Mouse (Mus musculus): ENCODE results near the gene Zfp704. TPM values are rescaled to one million over a fixed set of nuclear protein-coding genes. Genes with fewer than 3 reads are reported as not detected.

Gene Zfp704
- total and polyA plus RNA-seq, 3 experiments: under 0.01 TPM; not detected in 2

DNA sequence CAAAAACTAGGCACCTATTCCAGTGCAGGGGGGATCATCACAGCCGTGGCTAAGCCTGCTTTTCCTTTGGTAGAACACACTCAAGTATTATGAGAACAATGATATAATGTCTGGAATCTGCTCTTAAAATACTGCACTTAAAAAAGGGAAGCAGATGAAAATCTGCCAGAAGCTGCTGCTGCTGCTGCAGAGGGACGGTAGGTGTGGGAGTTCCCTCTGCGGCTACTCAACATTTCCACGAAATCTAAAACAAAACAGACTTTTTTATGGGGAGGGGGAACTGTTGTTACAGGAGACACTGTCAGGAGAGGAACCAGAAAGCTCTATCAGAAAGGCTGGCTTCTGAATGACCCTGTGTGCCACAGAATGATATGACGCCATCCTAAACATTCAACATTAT is 110.4 kb downstream of the Zfp704 start:
- Histone ChIP-seq H3K27me3 (ENCODE audit: control insufficient read depth in 1 of 2, insufficient read depth in 2 of 2, low read length in 2 of 2) (no peaks in the 10 kb centered on the region), H3K9me3 (replicated peaks; ENCODE audit: insufficient read depth, low read length) (no peaks in the 10 kb centered on the region), H3K4me1 (ENCODE audit: control insufficient read depth in 1 of 2, insufficient read depth in 2 of 2, low read length in 2 of 2) (no peaks in the 10 kb centered on the region), H3K27ac (ENCODE audit: control insufficient read depth, low read depth, low read length) (no peak overlapping the region), H3K9ac (ENCODE audit: control insufficient read depth, low read depth, low read length, poor library complexity, severe bottlenecking) (no peak overlapping the region), H3K36me3 (ENCODE audit: control insufficient read depth in 1 of 2, insufficient read depth in 2 of 2, low read length in 2 of 2) (no peaks in the 10 kb centered on the region), H3K79me2 (ENCODE audit: control insufficient read depth, insufficient read depth, low read length, poor library complexity) (no peaks in the 10 kb centered on the region), H3K4me3 (ENCODE audit: control insufficient read depth in 1 of 2, insufficient read depth in 1 of 2, low read depth in 2 of 2, low read length in 2 of 2) (no peak overlapping the region)
- no peak for TF ChIP-seq USF2 (IDR thresholded peaks at IDR 0.05; ENCODE audit: borderline replicate concordance in 1 of 2, insufficient read depth in 1 of 2, low read depth in 1 of 2, low read length in 2 of 2)
- TF ChIP-seq JUND (IDR thresholded peaks at IDR 0.05; ENCODE audit: low read depth, low read length): no peak
- TF ChIP-seq KAT2A (conservative IDR thresholded peaks at IDR 0.05; ENCODE audit: low read depth, low read length): no peak
- no peak for TF ChIP-seq MAX (IDR thresholded peaks at IDR 0.05; ENCODE audit: low read length)
- TF ChIP-seq ELF1 (IDR thresholded peaks at IDR 0.05; ENCODE audit: low read depth, low read length): no peak
- no peak for TF ChIP-seq SMC3 (IDR thresholded peaks at IDR 0.05; ENCODE audit: low read depth, low read length)
- no peak for TF ChIP-seq POLR2AphosphoS5 (IDR thresholded peaks at IDR 0.05; ENCODE audit: borderline replicate concordance, low read depth, low read length)
- TF ChIP-seq MAZ (IDR thresholded peaks at IDR 0.05; ENCODE audit: low read depth, low read length): no peak
- no peak for TF ChIP-seq POLR2A (IDR thresholded peaks at IDR 0.05; ENCODE audit: control insufficient read depth in 1 of 2, insufficient read depth in 1 of 2, low read depth in 1 of 2, low read length in 2 of 2, poor library complexity in 1 of 2)
- TF ChIP-seq GATA1 (IDR thresholded peaks at IDR 0.05; ENCODE audit: low read depth, low read length): no peak
- TF ChIP-seq ZMIZ1 (IDR thresholded peaks at IDR 0.05; ENCODE audit: low read depth, low read length): no peak
- TF ChIP-seq HCFC1 (IDR thresholded peaks at IDR 0.05; ENCODE audit: low read depth, low read length): no peak
- TF ChIP-seq EP300 (IDR thresholded peaks at IDR 0.05; ENCODE audit: low read depth in 1 of 2, low read length in 2 of 2): no peak
- TF ChIP-seq ZC3H11A (IDR thresholded peaks at IDR 0.05; ENCODE audit: low read depth, low read length): no peak
- no peak for TF ChIP-seq MYB (IDR thresholded peaks at IDR 0.05; ENCODE audit: low read depth, low read length)
- no peak for TF ChIP-seq ETS1 (IDR thresholded peaks at IDR 0.05; ENCODE audit: low read depth, low read length)
- no peak for TF ChIP-seq MEF2A (IDR thresholded peaks at IDR 0.05; ENCODE audit: extremely low read depth, insufficient replicate concordance, low read depth, low read length, poor library complexity, severe bottlenecking)
- no peak for TF ChIP-seq CTCF (IDR thresholded peaks at IDR 0.05 in 2 of 3, conservative IDR thresholded peaks at IDR 0.05 in 1 of 3; ENCODE audit: control insufficient read depth in 1 of 3, insufficient read depth in 1 of 3, low read depth in 2 of 3, low read length in 3 of 3, poor library complexity in 1 of 3, severe bottlenecking in 1 of 3)
- TF ChIP-seq MAFK (IDR thresholded peaks at IDR 0.05; ENCODE audit: borderline replicate concordance, low read depth, low read length): no peak
- DNase-seq (ENCODE audit: low read depth, low spot score): no peak

- Histone ChIP-seq H3K9me3 (replicated peaks; ENCODE audit: insufficient read depth, low read length) (no peaks in the 10 kb centered on the region), H3K27me3 (ENCODE audit: control insufficient read depth in 1 of 2, insufficient read depth in 2 of 2, low read length in 2 of 2) (no peaks in the 10 kb centered on the region), H3K4me1 (ENCODE audit: control insufficient read depth in 1 of 2, insufficient read depth in 2 of 2, low read length in 2 of 2) (no peaks in the 10 kb centered on the region), H3K36me3 (ENCODE audit: control insufficient read depth in 1 of 2, insufficient read depth in 2 of 2, low read length in 2 of 2) (no peaks in the 10 kb centered on the region), H3K9ac (ENCODE audit: control insufficient read depth, low read depth, low read length, poor library complexity, severe bottlenecking) (no peak overlapping the region), H3K79me2 (ENCODE audit: control insufficient read depth, insufficient read depth, low read length, poor library complexity) (no peaks in the 10 kb centered on the region), H3K27ac (ENCODE audit: control insufficient read depth, low read depth, low read length) (no peak overlapping the region), H3K4me3 (ENCODE audit: control insufficient read depth in 1 of 2, insufficient read depth in 1 of 2, low read depth in 2 of 2, low read length in 2 of 2) (no peak overlapping the region)
- DNase-seq (ENCODE audit: low read depth, low spot score): no peak
- TF ChIP-seq ZKSCAN1 (IDR thresholded peaks at IDR 0.05; ENCODE audit: low read depth, low read length): no peak
- TF ChIP-seq MYC (IDR thresholded peaks at IDR 0.05; ENCODE audit: low read depth, low read length): no peak
These were observed 112.6 kb downstream of the Zfp704 start for GRCm38 (mm10) chr3:9497260-9497659.

All from MEL (cell line).